Mouse (Mus musculus) midbrain, embryonic 11.5 days (tissue): Measurements from ENCODE around the gene Cpm. TPM values are rescaled to one million over a fixed set of nuclear protein-coding genes. Genes with fewer than 3 reads are reported as not detected.

ENCODE experiments used
- ATAC-seq: fragments of 200-750 bp; cut with Nextera tagmentation; 2 replicates; pipeline ENCODE4 v1.8.0; 2017; ENCODE audit warnings: moderate TSS enrichment, moderate library complexity; ENCODE audit not compliant: low FRiP score
- DNase-seq: peaks from one replicate; pipeline ENCODE4 v3.0.0; 2015; ENCODE audit warnings: low spot score; ENCODE audit errors: missing footprints
- H3K27ac ChIP-seq: fragments of 300-500 bp; sonication (generic); 2 replicates; pipeline ENCODE4 v1.5.1; 2014; ENCODE audit warnings: low read depth, low read length
- H3K27me3 ChIP-seq: fragments of 300-500 bp; sonication (generic); 2 replicates; pipeline ENCODE4 v1.6.1; 2014; ENCODE audit warnings: mild to moderate bottlenecking, low read length, moderate library complexity, mixed read lengths; ENCODE audit not compliant: control insufficient read depth, insufficient read depth
- H3K36me3 ChIP-seq: fragments of 300-500 bp; sonication (generic); 2 replicates; pipeline ENCODE4 v1.6.1; 2014; ENCODE audit warnings: mild to moderate bottlenecking, low read length, moderate library complexity, mixed read lengths; ENCODE audit not compliant: control insufficient read depth, insufficient read depth
- H3K4me1 ChIP-seq: fragments of 300-500 bp; sonication (generic); 2 replicates; pipeline ENCODE4 v1.6.1; 2014; ENCODE audit warnings: low read length; ENCODE audit not compliant: control insufficient read depth, insufficient read depth
- H3K4me2 ChIP-seq: fragments of 300-500 bp; sonication (generic); 2 replicates; pipeline ENCODE4 v1.6.1; 2014; ENCODE audit warnings: mild to moderate bottlenecking, moderate library complexity
- H3K4me3 ChIP-seq: fragments of 300-500 bp; sonication (generic); 2 replicates; pipeline ENCODE4 v1.5.1; 2014; ENCODE audit warnings: low read depth, low read length
- H3K9ac ChIP-seq: fragments of 300-500 bp; sonication (generic); 2 replicates; pipeline ENCODE4 v1.6.1; 2014; ENCODE audit warnings: low read length
- H3K9me3 ChIP-seq: fragments of 300-500 bp; sonication (generic); 2 replicates; pipeline ENCODE4 v1.6.1; 2016; ENCODE audit warnings: low read length; ENCODE audit not compliant: control insufficient read depth
- WGBS: fragments of 180-500 bp; shearing (Covaris S2); extraction: QIAGEN DNeasy Blood & Tissue Kit; methylation state at CpG from one replicate; pipeline ENCODE4 v1.1.7; 2014; 5-methylcytosine and 5-hydroxymethylcytosine counted together
- polyA plus RNA-seq: library from polyadenylated mRNA; unstranded; fragments of >200 nt; fragmentation: Nextera tagmentation; extraction: Ambion mirVana; gene quantifications from 2 replicates; pipeline ENCODE4 v1.2.1, GENCODE M21; 2014

Cpm gene
- polyA plus RNA-seq, 1 experiment from 2014 or later: 6.2 TPM

DNA sequence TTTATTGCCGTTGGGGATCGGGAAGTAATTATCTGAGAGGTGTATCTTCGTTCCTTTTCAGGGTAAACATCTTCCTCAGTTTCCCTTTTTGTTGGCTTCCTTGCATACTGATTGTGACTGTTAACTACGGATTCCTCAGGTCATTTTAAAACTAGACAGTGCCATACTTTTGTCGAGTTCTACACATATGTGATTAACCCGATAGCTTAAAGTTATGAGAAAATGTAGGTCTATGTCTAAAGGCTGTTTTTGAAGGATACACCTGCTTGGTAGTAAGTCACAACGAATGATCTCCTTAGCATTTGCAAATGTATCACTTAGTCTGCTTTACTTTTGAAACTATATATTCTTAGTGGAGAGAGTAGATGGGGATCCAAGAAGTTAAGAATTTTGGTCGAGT, 876 bp downstream of the Cpm start:
- H3K27ac ChIP-seq: no peak overlapping the region
- no peak overlapping the region for H3K4me3 ChIP-seq
- no peak for ATAC-seq
- H3K9me3 ChIP-seq: no peaks in the 10 kb centered on the region
- no peak overlapping the region for H3K9ac ChIP-seq
- WGBS: 24% methylated on average over 8 of the region's 8 CpGs
- H3K4me1 ChIP-seq: no peaks in the 10 kb centered on the region
- no peak overlapping the region for H3K4me2 ChIP-seq
- peak; percentile 89 for DNase-seq
- H3K27me3 ChIP-seq: peaks cover 39% of the 10 kb centered on the region
- H3K36me3 ChIP-seq: no peaks in the 10 kb centered on the region

DNA sequence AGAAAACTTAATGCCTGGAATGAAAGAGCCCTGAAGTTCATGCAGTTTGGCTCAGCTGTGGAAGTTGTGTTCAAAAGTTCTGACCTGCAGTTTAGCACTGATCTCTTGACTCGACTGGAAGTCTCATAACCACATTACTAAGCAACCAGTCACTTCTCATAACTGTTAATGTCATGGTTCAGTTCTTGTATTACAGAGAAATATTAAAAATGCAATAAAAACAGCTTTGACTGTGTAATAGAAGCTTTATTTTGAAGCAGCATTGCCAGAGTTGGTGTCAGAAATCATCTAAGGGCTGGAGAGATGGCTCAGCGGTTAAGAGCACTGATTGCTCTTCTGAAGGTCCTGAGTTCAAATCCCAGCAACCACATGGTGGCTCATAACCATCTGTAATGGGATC, 1.5 kb downstream of the Cpm start:
- DNase-seq: peak; percentile 86
- WGBS: 63% methylated on average over 2 of the region's 2 CpGs
- no peak overlapping the region for H3K4me3 ChIP-seq
- no peak overlapping the region for H3K9ac ChIP-seq
- no peaks in the 10 kb centered on the region for H3K4me1 ChIP-seq
- no peak overlapping the region for H3K4me2 ChIP-seq
- no peaks in the 10 kb centered on the region for H3K9me3 ChIP-seq
- no peak for ATAC-seq
- H3K27me3 ChIP-seq: peaks cover 39% of the 10 kb centered on the region
- H3K36me3 ChIP-seq: no peaks in the 10 kb centered on the region
- H3K27ac ChIP-seq: no peak overlapping the region

DNA sequence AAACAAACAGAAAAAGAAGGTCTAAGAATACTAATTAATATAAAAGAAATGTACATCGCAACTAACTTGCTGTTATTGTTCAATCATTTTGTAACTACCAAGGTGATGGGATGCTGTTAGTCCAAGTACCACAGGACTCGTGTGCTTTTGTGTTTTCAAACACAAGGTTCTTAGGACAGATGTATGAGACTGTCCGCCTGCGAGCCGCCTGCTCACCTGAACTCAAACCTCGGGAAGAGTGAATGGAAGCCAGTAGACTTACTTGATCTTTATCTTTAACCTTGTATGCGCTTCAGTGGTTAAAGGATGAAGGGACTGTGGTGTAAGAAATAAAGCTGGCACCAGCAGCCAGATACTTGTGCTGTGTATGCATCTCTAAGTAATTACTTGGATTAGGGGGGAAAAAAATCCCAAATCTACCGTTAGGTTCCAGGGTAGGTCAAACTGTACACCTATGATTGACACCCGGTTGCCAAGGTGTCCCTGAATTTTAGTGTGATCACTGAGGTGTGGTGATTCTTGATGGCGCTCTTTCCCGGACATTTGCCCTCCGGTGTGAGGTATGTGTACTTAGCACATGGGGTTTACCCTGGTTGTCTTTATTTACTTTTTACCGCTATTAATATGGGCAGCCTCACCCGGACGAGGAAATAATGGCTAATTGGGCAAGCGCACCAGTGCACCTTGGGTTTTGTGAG, 2.4 kb downstream of the Cpm start:
- H3K4me3 ChIP-seq: no peak overlapping the region
- WGBS: 86% methylated on average over 16 of the region's 16 CpGs
- no peak for DNase-seq

DNA sequence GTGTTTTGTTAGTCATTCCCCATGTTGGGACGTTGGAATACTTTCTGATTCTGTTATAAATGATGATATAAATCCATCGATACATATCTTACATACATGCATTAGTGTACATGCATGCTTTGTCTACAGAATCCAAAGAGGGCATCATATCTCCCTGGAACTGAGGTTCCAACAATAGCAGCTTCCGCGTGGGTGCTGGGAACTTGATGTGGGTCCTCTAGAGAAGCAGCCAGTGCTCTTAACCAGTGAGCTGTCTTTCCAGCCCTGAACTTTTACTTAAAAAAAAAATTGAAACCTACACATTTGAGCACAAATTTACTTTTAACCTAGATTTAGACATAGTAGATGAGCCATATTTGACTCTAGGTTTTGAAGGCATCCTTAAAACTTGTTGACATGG, 3.1 kb downstream of the Cpm start:
- no peak overlapping the region for H3K27ac ChIP-seq
- H3K27me3 ChIP-seq: peaks cover 33% of the 10 kb centered on the region
- H3K4me2 ChIP-seq: no peak overlapping the region
- ATAC-seq (no peak), DNase-seq (no peak)
- H3K9ac ChIP-seq: no peak overlapping the region
- no peaks in the 10 kb centered on the region for H3K9me3 ChIP-seq
- no peaks in the 10 kb centered on the region for H3K4me1 ChIP-seq
- no peak overlapping the region for H3K4me3 ChIP-seq
- H3K36me3 ChIP-seq: no peaks in the 10 kb centered on the region
- 91% methylated on average over 4 of the region's 4 CpGs for WGBS

More for the DNA sequence above, 2.4 kb downstream of the Cpm start:
- Histone ChIP-seq H3K27ac (no peak overlapping the region), H3K4me1 (no peaks in the 10 kb centered on the region), H3K9me3 (no peaks in the 10 kb centered on the region), H3K27me3 (peaks cover 39% of the 10 kb centered on the region), H3K4me2 (no peak overlapping the region), H3K36me3 (no peaks in the 10 kb centered on the region), H3K9ac (no peak overlapping the region)
- no peak for ATAC-seq

DNA sequence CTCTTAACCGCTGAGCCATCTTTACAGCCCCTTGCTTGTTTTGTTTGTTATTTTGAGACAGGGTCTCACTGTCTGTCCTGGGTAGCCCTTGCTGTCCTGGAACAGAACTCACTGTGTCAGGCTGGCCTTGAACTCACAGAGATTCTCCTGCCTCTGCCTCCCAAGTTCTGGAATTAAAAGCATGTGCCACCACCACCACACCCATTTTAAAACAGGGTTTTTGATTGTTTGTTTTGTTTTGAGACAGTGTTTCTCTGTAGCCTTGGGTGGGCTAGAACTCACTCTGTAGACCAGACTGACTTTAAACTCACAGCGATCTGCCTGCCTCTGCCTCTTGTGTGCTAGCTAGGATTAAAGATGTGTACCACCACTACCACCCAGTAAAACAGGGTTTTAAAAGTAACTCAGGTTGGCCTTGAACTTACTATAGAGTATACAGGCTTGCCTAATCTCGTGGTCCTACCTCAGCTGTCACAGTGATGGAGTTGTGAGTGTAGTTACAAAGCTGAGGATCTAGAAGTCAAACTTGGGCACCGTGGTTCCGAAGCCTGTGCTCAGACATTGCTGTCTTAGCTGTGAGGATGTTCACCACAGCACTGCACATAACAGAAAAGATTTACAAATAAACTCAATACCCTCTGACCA, 4.4 kb downstream of the Cpm start:
- no peak overlapping the region for H3K4me2 ChIP-seq
- no peak overlapping the region for H3K4me3 ChIP-seq
- 90% methylated on average over 5 of the region's 5 CpGs for WGBS
- no peaks in the 10 kb centered on the region for H3K36me3 ChIP-seq
- H3K27ac ChIP-seq: no peak overlapping the region
- DNase-seq (no peak), ATAC-seq (no peak)
- no peaks in the 10 kb centered on the region for H3K9me3 ChIP-seq
- H3K9ac ChIP-seq: no peak overlapping the region
- no peaks in the 10 kb centered on the region for H3K4me1 ChIP-seq
- peaks cover 26% of the 10 kb centered on the region for H3K27me3 ChIP-seq

DNA sequence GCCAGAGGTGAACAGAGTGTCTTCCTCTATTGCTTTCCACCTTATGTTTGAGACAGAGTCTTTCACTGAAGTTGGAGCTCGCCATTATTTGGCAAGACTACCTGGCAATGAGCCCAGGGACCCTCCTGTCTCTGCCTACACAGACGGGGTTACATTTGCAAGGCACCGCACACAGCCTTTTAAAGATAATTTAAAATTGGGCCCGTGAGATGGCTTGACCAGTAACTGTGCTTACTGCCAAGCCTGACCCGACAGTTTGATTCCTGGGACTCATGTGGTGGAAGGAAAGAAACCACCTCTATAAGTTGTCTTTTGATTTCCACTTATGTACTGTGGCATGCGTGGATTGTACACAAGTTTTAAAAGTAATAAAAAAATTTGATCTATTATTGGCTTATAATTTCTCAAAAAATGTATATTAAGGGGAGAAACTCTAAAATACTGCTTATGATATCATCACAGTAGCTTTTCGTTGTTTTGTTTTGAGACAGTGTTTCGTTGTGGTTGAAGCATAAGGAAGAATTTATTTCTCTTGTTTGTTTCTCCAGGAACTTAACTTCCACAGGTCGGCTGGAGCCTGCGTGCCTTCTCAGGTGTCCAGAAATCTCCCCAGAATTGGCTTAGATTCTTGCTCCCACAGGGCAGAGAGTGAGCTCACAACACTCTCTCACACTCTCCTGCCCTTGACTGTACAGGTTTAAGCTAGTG, 5.2 kb downstream of the Cpm start:
- no peak for ATAC-seq
- H3K36me3 ChIP-seq: no peaks in the 10 kb centered on the region
- H3K9me3 ChIP-seq: no peaks in the 10 kb centered on the region
- H3K9ac ChIP-seq: no peak overlapping the region
- H3K4me3 ChIP-seq: no peak overlapping the region
- H3K4me2 ChIP-seq: no peak overlapping the region
- peaks cover 18% of the 10 kb centered on the region for H3K27me3 ChIP-seq
- no peaks in the 10 kb centered on the region for H3K4me1 ChIP-seq
- H3K27ac ChIP-seq: no peak overlapping the region
- no peak for DNase-seq
- 89% methylated on average over 10 of the region's 10 CpGs for WGBS

DNA sequence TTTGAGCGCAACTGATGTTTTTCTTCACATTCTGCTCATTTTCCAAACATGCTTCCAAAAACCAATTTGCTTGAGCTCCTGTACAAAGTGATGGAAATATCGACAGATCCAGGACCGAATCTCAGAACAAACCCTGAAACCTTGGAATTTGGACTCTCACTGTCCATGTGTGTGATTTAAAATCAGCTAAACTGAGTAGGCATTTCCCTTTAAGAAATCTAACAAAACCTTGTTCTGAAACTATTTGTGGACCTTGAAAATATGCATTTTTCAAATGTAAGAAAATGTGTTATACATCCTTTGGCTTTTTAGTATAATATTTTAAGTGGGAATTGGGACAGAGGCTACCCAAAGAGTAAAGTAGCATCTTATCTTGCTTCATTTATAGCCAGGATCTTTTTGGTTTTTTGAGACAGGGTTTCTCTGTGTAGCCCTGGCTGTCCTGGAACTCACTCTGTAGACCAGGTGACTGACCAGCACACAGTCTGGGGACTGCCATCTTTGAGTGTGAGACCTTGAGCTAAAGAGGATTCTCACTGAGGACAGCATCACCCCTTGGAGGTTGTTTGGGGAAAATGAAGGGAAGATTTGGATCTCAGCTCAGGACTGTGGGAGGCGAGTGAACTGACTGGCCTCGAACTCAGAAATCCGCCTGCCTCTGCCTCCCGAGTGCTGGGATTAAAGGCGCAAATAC, 5.9 kb downstream of the Cpm start:
- WGBS: 96% methylated on average over 8 of the region's 8 CpGs
- Histone ChIP-seq H3K4me2 (no peak overlapping the region), H3K9me3 (no peaks in the 10 kb centered on the region), H3K4me3 (no peak overlapping the region), H3K27ac (no peak overlapping the region), H3K9ac (no peak overlapping the region), H3K36me3 (no peaks in the 10 kb centered on the region), H3K27me3 (peaks cover 11% of the 10 kb centered on the region), H3K4me1 (no peaks in the 10 kb centered on the region)
- ATAC-seq: no peak
- DNase-seq: no peak

DNA sequence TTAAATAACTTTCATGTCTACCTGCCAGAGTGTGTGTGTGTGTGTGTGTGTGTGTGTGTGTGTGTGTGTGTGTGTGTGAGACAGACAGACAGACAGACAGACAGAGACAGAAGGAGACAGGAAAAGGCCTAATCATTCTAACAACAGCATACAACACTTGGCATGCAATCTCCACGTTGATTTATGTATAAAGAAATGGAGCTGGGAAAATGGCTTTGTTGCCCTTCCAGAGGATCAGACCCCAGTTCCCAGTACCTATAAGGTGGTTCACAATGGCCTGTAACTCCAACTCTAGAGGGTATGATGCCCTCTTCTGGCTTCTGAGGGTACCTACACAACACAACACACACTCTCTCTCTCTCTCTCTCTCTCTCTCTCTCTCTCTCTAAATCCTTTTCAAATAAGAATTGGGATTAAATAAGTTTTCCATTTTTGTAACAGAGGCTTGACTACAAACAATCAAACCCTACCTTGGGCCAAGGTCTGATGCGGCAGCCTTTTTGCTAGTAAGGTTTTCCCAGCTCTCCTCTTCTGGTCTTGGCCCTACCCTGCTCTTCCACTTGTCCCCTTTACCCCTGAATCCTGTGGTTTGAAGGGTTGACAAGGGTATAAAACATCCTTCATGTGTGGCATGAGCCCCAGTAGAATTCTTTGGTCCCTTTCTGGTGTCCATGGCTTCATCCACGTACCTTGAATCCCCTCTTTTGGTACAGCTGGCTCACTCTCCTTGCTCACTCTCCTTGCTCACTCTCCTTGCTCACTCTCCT, 6.7 kb downstream of the Cpm start:
- Histone ChIP-seq H3K4me2 (no peak overlapping the region), H3K9me3 (no peaks in the 10 kb centered on the region), H3K27ac (no peak overlapping the region), H3K9ac (no peak overlapping the region), H3K27me3 (peaks cover 4% of the 10 kb centered on the region; the same call in 1 of the 2 replicates), H3K4me3 (no peak overlapping the region), H3K4me1 (no peaks in the 10 kb centered on the region), H3K36me3 (no peaks in the 10 kb centered on the region)
- WGBS: 84% methylated on average over 3 of the region's 3 CpGs
- DNase-seq (no peak), ATAC-seq (no peak)
